Mouse (Mus musculus): ENCODE measurements around the gene H2-Ke6. TPM values are rescaled to one million over a fixed set of nuclear protein-coding genes. Genes with fewer than 3 reads are reported as not detected.

Gene H2-Ke6
- polyA plus RNA-seq, 1 experiment from 2014 or later, result 47.4 TPM

MicroRNA genes within 50 kb of the gene (microRNA counts, 519-probe panel; counts per million panel counts)
- 472 counts per million, percentile 1 among the panel's probes with 10 or more counts for microRNA mmu-miR-219

Small RNA genes within 50 kb of the gene (microRNA-seq; reads per million reads assigned to microRNA genes)
- gene Mir219a-1 (not detected), gene Mir219c (not detected)

Other genes starting within 250 kb of the H2-Ke6 start
- 15.4 and 20.0 TPM in 2 replicates for gene Angptl4, start 246.2 kb downstream of the H2-Ke6 start, polyA plus RNA-seq (2015; fragmentation: Nextera tagmentation; extraction: Ambion mirVana)
- gene Kank3, start 217.5 kb downstream of the H2-Ke6 start, polyA plus RNA-seq (2015; fragmentation: Nextera tagmentation; extraction: Ambion mirVana), result 44.1 and 52.6 TPM in 2 replicates
- gene Rps28, start 203.5 kb downstream of the H2-Ke6 start, polyA plus RNA-seq (2015; fragmentation: Nextera tagmentation; extraction: Ambion mirVana), result 456 and 543 TPM in 2 replicates
- gene Ndufa7, start 203.5 kb downstream of the H2-Ke6 start, polyA plus RNA-seq (2015; fragmentation: Nextera tagmentation; extraction: Ambion mirVana), result 487 and 517 TPM in 2 replicates
- 31.4 and 39.9 TPM in 2 replicates for gene Cd320, start 185.0 kb downstream of the H2-Ke6 start, polyA plus RNA-seq (2015; fragmentation: Nextera tagmentation; extraction: Ambion mirVana)
- not detected in 2 replicates for gene Gm7029, start 154.2 kb downstream of the H2-Ke6 start, polyA plus RNA-seq (2015; fragmentation: Nextera tagmentation; extraction: Ambion mirVana)
- 5.3 and 7.3 TPM in 2 replicates for gene Kifc1, start 137.4 kb downstream of the H2-Ke6 start, polyA plus RNA-seq (2015; fragmentation: Nextera tagmentation; extraction: Ambion mirVana)
- 0.18 TPM in 1 of 2 replicates, not detected in the other for gene Platr17, start 122.9 kb downstream of the H2-Ke6 start, polyA plus RNA-seq (2015; fragmentation: Nextera tagmentation; extraction: Ambion mirVana)
- 27.1 and 36.7 TPM in 2 replicates for gene Daxx, start 118.6 kb downstream of the H2-Ke6 start, polyA plus RNA-seq (2015; fragmentation: Nextera tagmentation; extraction: Ambion mirVana)
- 44.3 and 61.3 TPM in 2 replicates for gene Tapbp, start 112.2 kb downstream of the H2-Ke6 start, polyA plus RNA-seq (2015; fragmentation: Nextera tagmentation; extraction: Ambion mirVana)
- gene Zbtb22, start 112.2 kb downstream of the H2-Ke6 start, polyA plus RNA-seq (2015; fragmentation: Nextera tagmentation; extraction: Ambion mirVana), result 11.3 and 15.3 TPM in 2 replicates
- gene Rgl2, start 98.5 kb downstream of the H2-Ke6 start, polyA plus RNA-seq (2015; fragmentation: Nextera tagmentation; extraction: Ambion mirVana), result 34.7 and 44.8 TPM in 2 replicates
- gene Pfdn6, start 87.7 kb downstream of the H2-Ke6 start, polyA plus RNA-seq (2015; fragmentation: Nextera tagmentation; extraction: Ambion mirVana), result 112 and 115 TPM in 2 replicates
- 16.3 and 24.1 TPM in 2 replicates for gene Wdr46, start 87.4 kb downstream of the H2-Ke6 start, polyA plus RNA-seq (2015; fragmentation: Nextera tagmentation; extraction: Ambion mirVana)
- 5.1 and 6.5 TPM in 2 replicates for gene B3galt4, start 76.6 kb downstream of the H2-Ke6 start, polyA plus RNA-seq (2015; fragmentation: Nextera tagmentation; extraction: Ambion mirVana)
- 35.5 and 44.7 TPM in 2 replicates for gene Vps52, start 72.2 kb downstream of the H2-Ke6 start, polyA plus RNA-seq (2015; fragmentation: Nextera tagmentation; extraction: Ambion mirVana)
- 847 and 935 TPM in 2 replicates for gene Rps18, start 72.1 kb downstream of the H2-Ke6 start, polyA plus RNA-seq (2015; fragmentation: Nextera tagmentation; extraction: Ambion mirVana)
- 37.4 and 80.9 TPM in 2 replicates for gene H2-K1, start 27.7 kb downstream of the H2-Ke6 start, polyA plus RNA-seq (2015; fragmentation: Nextera tagmentation; extraction: Ambion mirVana)
- 15.8 and 20.8 TPM in 2 replicates for gene Ring1, start 3.4 kb downstream of the H2-Ke6 start, polyA plus RNA-seq (2015; fragmentation: Nextera tagmentation; extraction: Ambion mirVana)
- gene Slc39a7, start 3.6 kb upstream of the H2-Ke6 start, polyA plus RNA-seq (2015; fragmentation: Nextera tagmentation; extraction: Ambion mirVana), result 97.8 and 133 TPM in 2 replicates
- gene Rxrb, start 3.8 kb upstream of the H2-Ke6 start, polyA plus RNA-seq (2015; fragmentation: Nextera tagmentation; extraction: Ambion mirVana), result 26.8 and 38.5 TPM in 2 replicates
- 1.3 and 4.6 TPM in 2 replicates for gene Col11a2, start 11.4 kb upstream of the H2-Ke6 start, polyA plus RNA-seq (2015; fragmentation: Nextera tagmentation; extraction: Ambion mirVana)
- 0.29 and 0.94 TPM in 2 replicates for gene H2-Oa, start 64.3 kb upstream of the H2-Ke6 start, polyA plus RNA-seq (2015; fragmentation: Nextera tagmentation; extraction: Ambion mirVana)
- 6.0 and 13.6 TPM in 2 replicates for gene H2-DMa, start 91.5 kb upstream of the H2-Ke6 start, polyA plus RNA-seq (2015; fragmentation: Nextera tagmentation; extraction: Ambion mirVana)
- 59.0 and 77.7 TPM in 2 replicates for gene Brd2, start 94.6 kb upstream of the H2-Ke6 start, polyA plus RNA-seq (2015; fragmentation: Nextera tagmentation; extraction: Ambion mirVana)
- 0.69 and 2.5 TPM in 2 replicates for gene H2-DMb2, start 115.2 kb upstream of the H2-Ke6 start, polyA plus RNA-seq (2015; fragmentation: Nextera tagmentation; extraction: Ambion mirVana)
- gene H2-DMb1, start 125.0 kb upstream of the H2-Ke6 start, polyA plus RNA-seq (2015; fragmentation: Nextera tagmentation; extraction: Ambion mirVana), result 0.34 and 3.2 TPM in 2 replicates
- gene Tap1, start 159.5 kb upstream of the H2-Ke6 start, polyA plus RNA-seq (2015; fragmentation: Nextera tagmentation; extraction: Ambion mirVana), result 2.4 and 8.0 TPM in 2 replicates
- gene Psmb9, start 159.7 kb upstream of the H2-Ke6 start, polyA plus RNA-seq (2015; fragmentation: Nextera tagmentation; extraction: Ambion mirVana), result 3.1 and 22.4 TPM in 2 replicates
- gene Psmb8, start 169.7 kb upstream of the H2-Ke6 start, polyA plus RNA-seq (2015; fragmentation: Nextera tagmentation; extraction: Ambion mirVana), result 6.3 and 50.4 TPM in 2 replicates
- gene Tap2, start 175.5 kb upstream of the H2-Ke6 start, polyA plus RNA-seq (2015; fragmentation: Nextera tagmentation; extraction: Ambion mirVana), result 5.3 and 13.7 TPM in 2 replicates
- 0.14 and 0.30 TPM in 2 replicates for gene H2-Ob, start 210.8 kb upstream of the H2-Ke6 start, polyA plus RNA-seq (2015; fragmentation: Nextera tagmentation; extraction: Ambion mirVana)
- gene H2-Ab1, start 229.6 kb upstream of the H2-Ke6 start, polyA plus RNA-seq (2015; fragmentation: Nextera tagmentation; extraction: Ambion mirVana), result 16.2 and 120 TPM in 2 replicates

Data from heart, embryonic 15.5 days (tissue).